Mouse (Mus musculus) liver, embryonic 12.5 days (tissue): ENCODE results near the gene Pigh. TPM values are rescaled to one million over a fixed set of nuclear protein-coding genes. Genes with fewer than 3 reads are reported as not detected.

Experiments
- ATAC-seq: fragments of 200-750 bp; cut with Nextera tagmentation; 2 replicates; pipeline ENCODE4 v1.8.0; 2017; ENCODE audit warnings: moderate number of reproducible peaks, mild to moderate bottlenecking, moderate library complexity
- H3K27ac ChIP-seq: fragments of 300-500 bp; sonication (generic); 2 replicates; pipeline ENCODE4 v1.5.1; 2016; ENCODE audit warnings: mild to moderate bottlenecking
- H3K27me3 ChIP-seq: fragments of 300-500 bp; sonication (generic); replicated peaks from 2 replicates; pipeline ENCODE4 v1.6.1; 2016; ENCODE audit warnings: mild to moderate bottlenecking, moderate library complexity
- H3K36me3 ChIP-seq: fragments of 300-500 bp; sonication (generic); 2 replicates; pipeline ENCODE4 v1.6.1; 2016; ENCODE audit warnings: mild to moderate bottlenecking, moderate library complexity
- H3K4me1 ChIP-seq: fragments of 300-500 bp; sonication (generic); 2 replicates; pipeline ENCODE4 v1.6.1; 2016
- H3K4me2 ChIP-seq: fragments of 300-500 bp; sonication (generic); 2 replicates; pipeline ENCODE4 v1.6.1; 2016; ENCODE audit warnings: mild to moderate bottlenecking, moderate library complexity
- H3K4me3 ChIP-seq: fragments of 300-500 bp; sonication (generic); 2 replicates; pipeline ENCODE4 v1.5.1; 2016; ENCODE audit warnings: mild to moderate bottlenecking, moderate library complexity
- H3K9ac ChIP-seq: fragments of 300-500 bp; sonication (generic); 2 replicates; pipeline ENCODE4 v1.6.1; 2016; ENCODE audit warnings: mild to moderate bottlenecking, moderate library complexity
- H3K9me3 ChIP-seq: fragments of 300-500 bp; sonication (generic); replicated peaks from 2 replicates; pipeline ENCODE4 v1.6.1; 2016; ENCODE audit warnings: mild to moderate bottlenecking, moderate library complexity
- WGBS: fragments of 180-500 bp; shearing (Covaris S2); methylation state at CpG from one replicate; pipeline ENCODE4 v1.1.7; 2016; ENCODE audit not compliant: insufficient replicate concordance; 5-methylcytosine and 5-hydroxymethylcytosine counted together
- polyA plus RNA-seq: library from polyadenylated mRNA; unstranded; fragments of >200 nt; fragmentation: Nextera tagmentation; extraction: Ambion mirVana; gene quantifications from 2 replicates; pipeline ENCODE4 v1.2.1, GENCODE M21; 2016

Gene Pigh
- polyA plus RNA-seq, 1 experiment from 2014 or later = 10.5 TPM

- H3K27ac ChIP-seq = no peak overlapping the region
- H3K4me3 ChIP-seq = no peak overlapping the region
- no peaks in the 10 kb centered on the region for H3K36me3 ChIP-seq
- no peak overlapping the region for H3K9ac ChIP-seq
- H3K27me3 ChIP-seq = 0 out of 2 replicates have a peak, but pooled peaks cover 13% of the 10 kb centered on the region
- 57% methylated on average over 3 of the region's 3 CpGs for WGBS
- no peak overlapping the region for H3K4me2 ChIP-seq
- H3K4me1 ChIP-seq = no peaks in the 10 kb centered on the region
- ATAC-seq = no peak
- no peaks in the 10 kb centered on the region for H3K9me3 ChIP-seq
Observed at GRCm38 (mm10) chr12:79103773-79104172, 14.3 kb upstream of the Pigh start.

- H3K27me3 ChIP-seq = peaks cover 21% of the 10 kb centered on the region; the same call in 1 of the 2 replicates
- H3K4me1 ChIP-seq = no peaks in the 10 kb centered on the region
- H3K27ac ChIP-seq = no peak overlapping the region
- H3K9ac ChIP-seq = no peak overlapping the region
- ATAC-seq = no peak
- 53% methylated on average over 3 of the region's 3 CpGs for WGBS
- no peak overlapping the region for H3K4me3 ChIP-seq
- H3K36me3 ChIP-seq = no peaks in the 10 kb centered on the region
- no peak overlapping the region for H3K4me2 ChIP-seq
- H3K9me3 ChIP-seq = no peaks in the 10 kb centered on the region
Observed at GRCm38 (mm10) chr12:79097106-79097752, 7.8 kb upstream of the Pigh start.

- no peak overlapping the region for H3K27ac ChIP-seq
- WGBS = 35% methylated on average over 4 of the region's 4 CpGs
- no peak overlapping the region for H3K4me3 ChIP-seq
- no peaks in the 10 kb centered on the region for H3K36me3 ChIP-seq
- H3K9me3 ChIP-seq = no peaks in the 10 kb centered on the region
- ATAC-seq = no peak
- peaks cover 12% of the 10 kb centered on the region for H3K4me1 ChIP-seq
- no peak overlapping the region for H3K4me2 ChIP-seq
- no peak overlapping the region for H3K9ac ChIP-seq
- H3K27me3 ChIP-seq = no peaks in the 10 kb centered on the region
Observed at GRCm38 (mm10) chr12:79092569-79092968, 3.1 kb upstream of the Pigh start.

- Histone ChIP-seq H3K36me3 (peaks cover 48% of the 10 kb centered on the region), H3K4me3 (no peak overlapping the region), H3K27me3 (no peaks in the 10 kb centered on the region), H3K9ac (no peak overlapping the region), H3K4me2 (no peak overlapping the region), H3K27ac (no peak overlapping the region), H3K9me3 (no peaks in the 10 kb centered on the region), H3K4me1 (no peaks in the 10 kb centered on the region)
- 77% methylated on average over 6 of the region's 6 CpGs for WGBS
- ATAC-seq = no peak
Observed at GRCm38 (mm10) chr12:79073362-79073761, 16.1 kb downstream of the Pigh start.

GRCm38 (mm10) chr12:79072576-79072975 lies 16.9 kb downstream of the Pigh start:
- Histone ChIP-seq H3K4me2 (no peak overlapping the region), H3K4me3 (no peak overlapping the region), H3K36me3 (peaks cover 42% of the 10 kb centered on the region), H3K4me1 (no peaks in the 10 kb centered on the region), H3K27me3 (no peaks in the 10 kb centered on the region), H3K9ac (no peak overlapping the region), H3K9me3 (no peaks in the 10 kb centered on the region), H3K27ac (no peak overlapping the region)
- 81% methylated on average over 6 of the region's 6 CpGs for WGBS
- no peak for ATAC-seq

- Histone ChIP-seq H3K27me3 (no peaks in the 10 kb centered on the region), H3K9ac (no peak overlapping the region), H3K4me2 (no peak overlapping the region), H3K4me3 (no peak overlapping the region), H3K27ac (no peak overlapping the region), H3K36me3 (peaks cover 29% of the 10 kb centered on the region), H3K4me1 (no peaks in the 10 kb centered on the region), H3K9me3 (no peaks in the 10 kb centered on the region)
- no peak for ATAC-seq
- 77% methylated on average over 9 of the region's 9 CpGs for WGBS
Observed at GRCm38 (mm10) chr12:79070736-79071333, 18.6 kb downstream of the Pigh start.

GRCm38 (mm10) chr12:79069916-79070315 lies 19.5 kb downstream of the Pigh start:
- no peaks in the 10 kb centered on the region for H3K9me3 ChIP-seq
- H3K4me3 ChIP-seq = no peak overlapping the region
- H3K27me3 ChIP-seq = no peaks in the 10 kb centered on the region
- peaks cover 20% of the 10 kb centered on the region for H3K36me3 ChIP-seq
- 71% methylated on average over 6 of the region's 6 CpGs for WGBS
- H3K27ac ChIP-seq = no peak overlapping the region
- no peak for ATAC-seq
- H3K4me2 ChIP-seq = no peak overlapping the region
- H3K9ac ChIP-seq = no peak overlapping the region
- no peaks in the 10 kb centered on the region for H3K4me1 ChIP-seq

GRCm38 (mm10) chr12:79069187-79069608 lies 20.3 kb downstream of the Pigh start:
- Histone ChIP-seq H3K36me3 (peaks cover 14% of the 10 kb centered on the region), H3K9ac (no peak overlapping the region), H3K4me3 (no peak overlapping the region), H3K27me3 (no peaks in the 10 kb centered on the region), H3K9me3 (no peaks in the 10 kb centered on the region), H3K27ac (no peak overlapping the region), H3K4me1 (no peaks in the 10 kb centered on the region), H3K4me2 (no peak overlapping the region)
- WGBS = 73% methylated on average over 6 of the region's 6 CpGs
- ATAC-seq = no peak

GRCm38 (mm10) chr12:79068306-79068705 lies 21.1 kb downstream of the Pigh start:
- Histone ChIP-seq H3K4me1 (no peaks in the 10 kb centered on the region), H3K4me2 (no peak overlapping the region), H3K36me3 (peaks cover 5% of the 10 kb centered on the region; the same call in 1 of the 2 replicates), H3K27me3 (no peaks in the 10 kb centered on the region), H3K27ac (no peak overlapping the region), H3K9ac (no peak overlapping the region), H3K9me3 (no peaks in the 10 kb centered on the region), H3K4me3 (no peak overlapping the region)
- no peak for ATAC-seq
- WGBS = 76% methylated on average over 11 of the region's 11 CpGs

- no peak overlapping the region for H3K9ac ChIP-seq
- 77% methylated on average over 5 of the region's 5 CpGs for WGBS
- H3K4me1 ChIP-seq = no peaks in the 10 kb centered on the region
- H3K4me3 ChIP-seq = no peak overlapping the region
- no peak for ATAC-seq
- no peaks in the 10 kb centered on the region for H3K27me3 ChIP-seq
- H3K27ac ChIP-seq = no peak overlapping the region
- no peaks in the 10 kb centered on the region for H3K36me3 ChIP-seq
- no peaks in the 10 kb centered on the region for H3K9me3 ChIP-seq
- no peak overlapping the region for H3K4me2 ChIP-seq
Observed at GRCm38 (mm10) chr12:79067526-79067925, 21.9 kb downstream of the Pigh start.

GRCm38 (mm10) chr12:79066431-79066830 lies 23.0 kb downstream of the Pigh start:
- H3K9me3 ChIP-seq = no peaks in the 10 kb centered on the region
- no peak overlapping the region for H3K27ac ChIP-seq
- H3K4me2 ChIP-seq = no peak overlapping the region

GRCm38 (mm10) chr12:79064451-79064850 lies 25.0 kb downstream of the Pigh start:
- H3K27ac ChIP-seq = no peak overlapping the region
- no peak overlapping the region for H3K4me3 ChIP-seq
- H3K36me3 ChIP-seq = no peaks in the 10 kb centered on the region
- H3K9me3 ChIP-seq = no peaks in the 10 kb centered on the region
- H3K9ac ChIP-seq = no peak overlapping the region
- WGBS = 80% methylated on average over 13 of the region's 13 CpGs
- H3K27me3 ChIP-seq = no peaks in the 10 kb centered on the region
- no peak overlapping the region for H3K4me2 ChIP-seq
- no peaks in the 10 kb centered on the region for H3K4me1 ChIP-seq
- no peak for ATAC-seq

More at GRCm38 (mm10) chr12:79066431-79066830, 23.0 kb downstream of the Pigh start:
- Histone ChIP-seq H3K9ac (no peak overlapping the region), H3K27me3 (no peaks in the 10 kb centered on the region), H3K4me3 (no peak overlapping the region), H3K4me1 (no peaks in the 10 kb centered on the region), H3K36me3 (no peaks in the 10 kb centered on the region)
- ATAC-seq = no peak
- 70% methylated on average over 9 of the region's 9 CpGs for whole genome bisulfite sequencing
